Mouse (Mus musculus): ENCODE measurements at regions not wholly inside any gene's neighbourhood (a gene's known extent, or its start where the extent isn't known, plus 50 kb on each side); places are given as distances from the start of the nearest gene placed in this dataset.

- peak; percentile 45 for ATAC-seq
Observed at GRCm38 (mm10) chr4:95347436-95347835, 209.9 kb upstream of the Fggy start.

DNA sequence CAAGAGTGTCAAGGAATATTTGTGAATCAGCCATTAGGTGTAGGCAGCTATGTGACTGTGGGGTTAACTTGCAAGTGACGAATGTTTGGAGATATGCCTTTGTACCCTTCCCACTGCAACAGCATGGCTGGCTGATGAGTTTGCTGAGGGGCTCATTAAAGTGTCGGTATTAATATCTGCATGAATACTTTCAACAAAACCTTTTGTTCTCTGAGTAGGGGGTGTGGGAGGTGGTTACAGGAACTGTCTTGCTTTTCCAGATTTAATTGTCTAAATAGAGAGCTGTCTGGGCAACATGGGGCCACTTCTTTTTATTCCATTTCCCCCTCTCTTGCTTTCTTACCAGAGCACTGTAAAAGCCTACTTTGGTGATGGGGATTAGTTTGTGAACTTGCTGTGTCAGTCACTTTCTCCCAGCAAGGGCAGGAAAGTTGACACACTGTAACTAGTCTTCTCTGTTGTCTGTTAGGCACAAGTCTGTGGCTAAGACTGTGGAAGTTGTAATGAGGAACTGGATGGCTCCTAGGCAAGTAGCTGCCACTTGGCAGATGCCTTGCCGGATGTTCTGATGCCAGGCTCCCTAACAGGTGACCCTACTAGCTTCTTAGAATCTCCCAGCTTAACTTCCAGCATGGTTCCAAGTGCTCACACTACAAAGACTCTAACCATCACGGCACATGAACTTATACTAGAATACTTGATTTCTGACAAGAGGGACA is 208.7 kb upstream of the Fggy start:
- DNase-seq (ENCODE audit: low spot score) = peak; percentile 46
- H3K4me3 ChIP-seq (ENCODE audit: low read depth, low read length) = no peak overlapping the region

More at GRCm38 (mm10) chr4:95347436-95347835, 209.9 kb upstream of the Fggy start:
- H3K27me3 ChIP-seq (replicated peaks; ENCODE audit: control insufficient read depth, insufficient read depth, low read length) = no peaks in the 10 kb centered on the region
- no peaks in the 10 kb centered on the region for H3K9me3 ChIP-seq (replicated peaks; ENCODE audit: control insufficient read depth, low read length)
- no peaks in the 10 kb centered on the region for H3K36me3 ChIP-seq (ENCODE audit: control insufficient read depth, insufficient read depth, low read length)
- no peak overlapping the region for H3K9ac ChIP-seq (ENCODE audit: low read length)
- peak overlapping the region; percentile 35; the same call in 1 of the 2 replicates for H3K27ac ChIP-seq (ENCODE audit: low read depth, low read length)
- peaks cover 22% of the 10 kb centered on the region for H3K4me1 ChIP-seq (ENCODE audit: control insufficient read depth, insufficient read depth, low read length)
- WGBS = 14% methylated on average over 2 of the region's 2 CpGs
- peak; percentile 70 for DNase-seq (ENCODE audit: low spot score)
- 0 out of 2 replicates have a peak overlapping the region, but pooled peaks have one; percentile 0 for H3K4me2 ChIP-seq (ENCODE audit: low read length)
- H3K4me3 ChIP-seq (ENCODE audit: low read depth, low read length) = no peak overlapping the region

GRCm38 (mm10) chr4:95353894-95354319 is 203.4 kb upstream of the Fggy start:
- DNase-seq (ENCODE audit: low spot score) = peak; percentile 34
- H3K4me3 ChIP-seq (ENCODE audit: low read depth, low read length) = no peak overlapping the region
- H3K9ac ChIP-seq (ENCODE audit: low read length) = no peak overlapping the region
- 0 out of 2 replicates have a peak, but pooled peaks cover 3% of the 10 kb centered on the region for H3K4me1 ChIP-seq (ENCODE audit: control insufficient read depth, insufficient read depth, low read length)
- peak; percentile 37; the same call in 1 of the 2 replicates for ATAC-seq
- no peaks in the 10 kb centered on the region for H3K9me3 ChIP-seq (replicated peaks; ENCODE audit: control insufficient read depth, low read length)
- 46% methylated on average over 7 of the region's 7 CpGs for WGBS
- no peaks in the 10 kb centered on the region for H3K36me3 ChIP-seq (ENCODE audit: control insufficient read depth, insufficient read depth, low read length)
- H3K27ac ChIP-seq (ENCODE audit: low read depth, low read length) = no peak overlapping the region
- no peak overlapping the region for H3K4me2 ChIP-seq (ENCODE audit: low read length)
- no peaks in the 10 kb centered on the region for H3K27me3 ChIP-seq (replicated peaks; ENCODE audit: control insufficient read depth, insufficient read depth, low read length)

More for the DNA sequence above, 208.7 kb upstream of the Fggy start:
- Histone ChIP-seq H3K9ac (ENCODE audit: low read length) (no peak overlapping the region), H3K27ac (ENCODE audit: low read depth, low read length) (peak overlapping the region; percentile 31; the same call in 1 of the 2 replicates), H3K4me2 (ENCODE audit: low read length) (no peak overlapping the region), H3K27me3 (replicated peaks; ENCODE audit: control insufficient read depth, insufficient read depth, low read length) (no peaks in the 10 kb centered on the region), H3K4me1 (ENCODE audit: control insufficient read depth, insufficient read depth, low read length) (peaks cover 22% of the 10 kb centered on the region), H3K36me3 (ENCODE audit: control insufficient read depth, insufficient read depth, low read length) (no peaks in the 10 kb centered on the region), H3K9me3 (replicated peaks; ENCODE audit: control insufficient read depth, low read length) (no peaks in the 10 kb centered on the region)
- 45% methylated on average over 4 of the region's 4 CpGs for WGBS
- no peak for ATAC-seq

DNA sequence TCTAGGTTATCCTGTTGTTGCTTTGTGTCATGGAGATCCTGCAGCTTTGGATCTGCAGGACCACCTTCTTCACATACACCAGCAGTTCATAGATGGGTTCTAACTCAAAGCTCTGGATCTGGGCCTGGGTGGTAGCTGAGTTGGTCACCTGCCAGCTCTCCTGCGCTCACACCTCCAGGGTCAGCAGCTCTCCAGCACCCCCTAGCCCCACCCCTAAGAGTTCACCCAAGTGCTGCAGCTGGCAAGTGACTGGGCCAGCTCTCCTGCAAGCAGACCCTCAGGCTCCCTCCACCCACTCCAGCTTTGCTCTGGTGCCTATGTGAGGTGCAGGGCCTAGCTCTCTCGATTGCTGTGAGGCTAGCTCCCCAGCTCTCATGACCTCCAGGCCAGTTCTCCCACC is 198.6 kb upstream of the Fggy start:
- Histone ChIP-seq H3K9me3 (replicated peaks; ENCODE audit: control insufficient read depth, low read length) (no peaks in the 10 kb centered on the region), H3K27me3 (replicated peaks; ENCODE audit: control insufficient read depth, insufficient read depth, low read length) (no peaks in the 10 kb centered on the region), H3K36me3 (ENCODE audit: control insufficient read depth, insufficient read depth, low read length) (no peaks in the 10 kb centered on the region), H3K4me3 (ENCODE audit: low read depth, low read length) (no peak overlapping the region), H3K27ac (ENCODE audit: low read depth, low read length) (no peak overlapping the region), H3K4me2 (ENCODE audit: low read length) (no peak overlapping the region), H3K4me1 (ENCODE audit: control insufficient read depth, insufficient read depth, low read length) (0 out of 2 replicates have a peak, but pooled peaks cover 3% of the 10 kb centered on the region), H3K9ac (ENCODE audit: low read length) (no peak overlapping the region)
- DNase-seq (ENCODE audit: low spot score) (no peak), ATAC-seq (no peak)
- 73% methylated on average over 2 of the region's 2 CpGs for WGBS

DNA sequence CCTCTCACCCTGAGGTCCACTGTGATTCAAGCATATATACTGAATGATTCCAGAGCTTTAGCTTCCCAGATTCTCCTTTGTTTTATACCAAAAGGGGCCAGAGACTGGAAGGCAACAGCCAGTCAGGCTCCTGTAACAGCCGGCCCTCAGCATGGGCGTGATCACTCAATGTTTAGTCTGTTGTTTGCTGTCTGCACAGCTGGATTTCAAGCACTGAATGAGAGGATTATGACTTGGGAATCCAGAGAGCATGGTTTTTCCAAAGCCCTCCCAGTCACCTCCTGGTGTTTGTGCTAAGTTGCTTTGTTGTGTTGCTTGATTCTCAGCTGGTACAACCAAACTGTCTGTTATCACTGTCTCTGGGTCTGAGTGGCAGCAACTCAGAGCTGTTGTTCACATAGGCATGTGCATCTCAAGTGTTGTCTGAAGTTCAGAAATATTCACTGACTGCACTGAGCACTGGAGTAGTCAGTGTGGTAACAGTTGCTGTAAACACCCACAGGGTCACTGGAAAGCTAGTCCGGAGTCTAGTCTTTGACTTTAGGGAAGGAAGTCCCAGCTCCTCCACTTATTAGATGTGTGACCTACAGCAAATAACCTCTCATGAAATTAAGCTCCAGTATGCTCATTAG is 196.9 kb upstream of the Fggy start:
- Histone ChIP-seq H3K4me2 (ENCODE audit: low read length) (no peak overlapping the region), H3K9me3 (replicated peaks; ENCODE audit: control insufficient read depth, low read length) (no peaks in the 10 kb centered on the region), H3K27ac (ENCODE audit: low read depth, low read length) (no peak overlapping the region), H3K27me3 (replicated peaks; ENCODE audit: control insufficient read depth, insufficient read depth, low read length) (no peaks in the 10 kb centered on the region), H3K9ac (ENCODE audit: low read length) (no peak overlapping the region), H3K4me3 (ENCODE audit: low read depth, low read length) (no peak overlapping the region), H3K4me1 (ENCODE audit: control insufficient read depth, insufficient read depth, low read length) (0 out of 2 replicates have a peak, but pooled peaks cover 3% of the 10 kb centered on the region), H3K36me3 (ENCODE audit: control insufficient read depth, insufficient read depth, low read length) (no peaks in the 10 kb centered on the region)
- no peak for ATAC-seq
- DNase-seq (ENCODE audit: low spot score) = no peak
- WGBS = 24% methylated on average over 3 of the region's 3 CpGs

DNA sequence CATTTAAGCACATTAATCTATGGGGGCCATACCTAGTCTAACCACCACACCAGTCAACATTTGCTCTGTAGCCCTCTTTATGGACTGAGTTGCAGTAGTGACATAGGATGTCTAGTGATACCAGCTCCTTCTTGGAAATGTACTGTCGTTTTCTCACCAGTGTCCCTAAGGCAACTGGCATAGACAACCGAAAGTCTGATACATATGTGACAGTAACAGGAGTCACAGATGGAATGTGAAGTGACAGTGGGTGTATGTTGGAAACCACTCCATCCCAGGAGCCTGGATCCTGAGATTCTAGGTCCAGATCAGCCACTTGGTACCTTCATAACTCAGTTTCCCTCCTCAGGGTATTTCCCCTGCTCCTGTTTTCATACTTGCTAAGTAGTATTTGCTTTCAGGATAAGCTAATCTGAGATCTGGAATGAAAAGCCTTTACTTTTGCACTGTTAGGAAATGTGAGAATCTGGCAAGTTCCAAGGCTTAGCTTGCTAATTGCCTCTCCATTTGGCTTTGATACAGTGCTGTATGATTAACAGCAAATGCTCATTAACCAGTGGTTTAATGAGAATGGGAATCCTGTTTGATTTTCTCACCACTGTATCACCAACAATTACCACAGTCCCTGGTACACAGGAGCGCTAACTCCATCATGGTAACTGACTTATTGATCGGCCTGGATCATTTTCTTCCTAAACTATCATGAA is 192.8 kb upstream of the Fggy start:
- ATAC-seq = peak; percentile 69
- no peak overlapping the region for H3K4me2 ChIP-seq (ENCODE audit: low read length)
- WGBS = 59% methylated on average over 4 of the region's 4 CpGs

DNA sequence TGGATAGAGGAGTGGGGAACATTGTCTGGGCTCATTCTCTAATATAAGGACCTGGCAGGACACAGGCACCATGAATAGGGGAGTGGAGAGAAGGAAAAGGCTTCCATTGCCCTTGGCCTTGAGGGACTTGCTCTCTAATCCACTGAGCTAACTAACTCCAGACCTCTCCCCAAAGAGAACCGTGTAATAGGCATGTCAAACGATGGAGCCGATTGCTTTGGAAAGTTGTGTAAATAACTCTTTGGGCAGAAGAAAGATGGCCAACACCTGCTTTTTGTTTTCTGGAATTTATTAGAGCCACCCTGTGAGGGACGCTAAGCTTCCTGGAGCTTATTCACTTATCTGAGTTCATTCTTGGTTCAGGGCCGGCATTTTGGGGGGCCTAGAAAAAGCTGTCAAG is 180.9 kb upstream of the Fggy start:
- DNase-seq (ENCODE audit: low spot score) (no peak), ATAC-seq (no peak)
- no peak overlapping the region for H3K9ac ChIP-seq (ENCODE audit: low read length)
- no peak overlapping the region for H3K4me3 ChIP-seq (ENCODE audit: low read depth, low read length)
- no peak overlapping the region for H3K27ac ChIP-seq (ENCODE audit: low read depth, low read length)
- no peaks in the 10 kb centered on the region for H3K36me3 ChIP-seq (ENCODE audit: control insufficient read depth, insufficient read depth, low read length)
- 85% methylated on average over 5 of the region's 5 CpGs for WGBS
- H3K4me1 ChIP-seq (ENCODE audit: control insufficient read depth, insufficient read depth, low read length) = no peaks in the 10 kb centered on the region
- H3K27me3 ChIP-seq (replicated peaks; ENCODE audit: control insufficient read depth, insufficient read depth, low read length) = no peaks in the 10 kb centered on the region
- H3K4me2 ChIP-seq (ENCODE audit: low read length) = no peak overlapping the region
- no peaks in the 10 kb centered on the region for H3K9me3 ChIP-seq (replicated peaks; ENCODE audit: control insufficient read depth, low read length)

More for the DNA sequence above, 192.8 kb upstream of the Fggy start:
- Histone ChIP-seq H3K27ac (ENCODE audit: low read depth, low read length) (no peak overlapping the region), H3K27me3 (replicated peaks; ENCODE audit: control insufficient read depth, insufficient read depth, low read length) (no peaks in the 10 kb centered on the region), H3K4me1 (ENCODE audit: control insufficient read depth, insufficient read depth, low read length) (0 out of 2 replicates have a peak, but pooled peaks cover 3% of the 10 kb centered on the region), H3K9me3 (replicated peaks; ENCODE audit: control insufficient read depth, low read length) (no peaks in the 10 kb centered on the region), H3K9ac (ENCODE audit: low read length) (no peak overlapping the region), H3K36me3 (ENCODE audit: control insufficient read depth, insufficient read depth, low read length) (no peaks in the 10 kb centered on the region), H3K4me3 (ENCODE audit: low read depth, low read length) (no peak overlapping the region)
- peak; percentile 88 for DNase-seq (ENCODE audit: low spot score)

- Histone ChIP-seq H3K9ac (ENCODE audit: low read length) (no peak overlapping the region), H3K4me2 (ENCODE audit: low read length) (no peak overlapping the region), H3K4me1 (ENCODE audit: control insufficient read depth, insufficient read depth, low read length) (no peaks in the 10 kb centered on the region), H3K36me3 (ENCODE audit: control insufficient read depth, insufficient read depth, low read length) (no peaks in the 10 kb centered on the region), H3K9me3 (replicated peaks; ENCODE audit: control insufficient read depth, low read length) (no peaks in the 10 kb centered on the region), H3K4me3 (ENCODE audit: low read depth, low read length) (no peak overlapping the region), H3K27ac (ENCODE audit: low read depth, low read length) (no peak overlapping the region), H3K27me3 (replicated peaks; ENCODE audit: control insufficient read depth, insufficient read depth, low read length) (no peaks in the 10 kb centered on the region)
- ATAC-seq = no peak
- 73% methylated on average over 9 of the region's 9 CpGs for WGBS
- no peak for DNase-seq (ENCODE audit: low spot score)
Observed at GRCm38 (mm10) chr4:95377222-95378134, 179.8 kb upstream of the Fggy start.
